23 mouse cellular contexts compared by ENCODE assay signal in genomic region chr10:128370601-128371000, GRCm38 (mm10). TPM values are rescaled to one million over a fixed set of nuclear protein-coding genes. Genes with fewer than 3 reads are reported as not detected.
DNase-seq lines count a peak whose midpoint lies in the region; ATAC-seq and TF ChIP-seq lines count a peak whose summit lies in the region.
"Had no signal": no experiment of that assay in that cellular context is flagged by ENCODE, and none has a peak within 500 bp of the region (broad histone marks: within the 10 kb centered on the region; RNA-seq: fewer than 3 reads in every experiment).

No protein-coding gene starts in this region.

- DNase-seq in heart, adult 9 months (ENCODE audit: low spot score in 2 of 2) = no peak
- DNase-seq in testis, postnatal 14 days (ENCODE audit: low spot score) = no peak
- DNase-seq in forelimb bud, embryonic 11.5 days (ENCODE audit: low read depth, low spot score) = peak; percentile 52
- no peak for DNase-seq in retina, embryonic 14.5 days (ENCODE audit: low spot score)
- DNase-seq in hindbrain, embryonic 10.5 days (ENCODE audit: low spot score) = no peak
- DNase-seq: adrenal gland, postnatal 36 days; B cell, adult 2 months; cerebellum, adult 9-10 months; heart, postnatal 4 days; layer of hippocampus, adult 9-11 months; lung, adult 2 months; lung, postnatal 4 days; retina, postnatal 1 day; right cerebral cortex, postnatal 4 days; thymus, postnatal 4 days had no signal

- no peak for TF ChIP-seq POLR2A in testis, adult 2 months (IDR thresholded peaks at IDR 0.05; ENCODE audit: control insufficient read depth, low read depth, low read length)
- no peak for TF ChIP-seq POLR2A in small intestine, adult 2 months (IDR thresholded peaks at IDR 0.05; ENCODE audit: low read depth, low read length)

- H3K36me3 ChIP-seq in heart, embryonic 13.5 days = peaks cover 3% of the 10 kb centered on the region
- no peaks in the 10 kb centered on the region for H3K36me3 ChIP-seq in testis, adult 2 months (ENCODE audit: control insufficient read depth, insufficient read depth, low read length)
- no peaks in the 10 kb centered on the region for H3K36me3 ChIP-seq in small intestine, adult 2 months (ENCODE audit: control insufficient read depth, insufficient read depth, low read length)
- peaks cover 2% of the 10 kb centered on the region; the same call in 1 of the 2 replicates for H3K36me3 ChIP-seq in hindbrain, embryonic 10.5 days
- H3K36me3 ChIP-seq: forebrain, embryonic 15.5 days; limb, embryonic 12.5 days had no signal

- no peaks in the 10 kb centered on the region for H3K9me3 ChIP-seq in heart, embryonic 13.5 days
- H3K9me3 ChIP-seq in hindbrain, embryonic 10.5 days = no peaks in the 10 kb centered on the region
- H3K9me3 ChIP-seq: embryonic facial prominence, embryonic 12.5 days; forebrain, embryonic 15.5 days; heart, embryonic 15.5 days; limb, embryonic 12.5 days; liver, embryonic 12.5 days had no signal

- H3K27me3 ChIP-seq in heart, embryonic 13.5 days (replicated peaks) = no peaks in the 10 kb centered on the region
- no peaks in the 10 kb centered on the region for H3K27me3 ChIP-seq in testis, adult 2 months (ENCODE audit: control insufficient read depth, insufficient read depth, low read length)
- no peaks in the 10 kb centered on the region for H3K27me3 ChIP-seq in small intestine, adult 2 months (ENCODE audit: control insufficient read depth, insufficient read depth, low read length)
- no peaks in the 10 kb centered on the region for H3K27me3 ChIP-seq in hindbrain, embryonic 10.5 days (ENCODE audit: insufficient read depth, poor library complexity, severe bottlenecking)
- H3K27me3 ChIP-seq: embryonic facial prominence, embryonic 12.5 days; forebrain, embryonic 15.5 days; heart, embryonic 15.5 days; limb, embryonic 12.5 days; liver, embryonic 12.5 days had no signal

- H3K27ac ChIP-seq in heart, embryonic 13.5 days (replicated peaks) = no peak overlapping the region
- H3K27ac ChIP-seq in testis, adult 2 months (ENCODE audit: control insufficient read depth, insufficient read depth, low read depth, low read length) = peak overlapping the region; percentile 14
- H3K27ac ChIP-seq in small intestine, adult 2 months (ENCODE audit: insufficient read depth, low read depth, low read length) = peak overlapping the region; percentile 73
- H3K27ac ChIP-seq in hindbrain, embryonic 10.5 days = no peak overlapping the region
- H3K27ac ChIP-seq: embryonic facial prominence, embryonic 12.5 days; heart, embryonic 15.5 days; limb, embryonic 12.5 days; liver, embryonic 12.5 days had no signal

- no peak for TF ChIP-seq CTCF in testis, adult 2 months (IDR thresholded peaks at IDR 0.05; ENCODE audit: control insufficient read depth, insufficient read depth, insufficient replicate concordance, low read depth, low read length)
- no peak for TF ChIP-seq CTCF in small intestine, adult 2 months (IDR thresholded peaks at IDR 0.05; ENCODE audit: extremely low read depth, insufficient read length, insufficient replicate concordance, low read depth, low read length)

- H3K4me1 ChIP-seq in heart, embryonic 13.5 days = peaks cover 32% of the 10 kb centered on the region
- H3K4me1 ChIP-seq in testis, adult 2 months (ENCODE audit: control insufficient read depth, insufficient read depth, low read length) = peaks cover 16% of the 10 kb centered on the region
- peaks cover 12% of the 10 kb centered on the region for H3K4me1 ChIP-seq in small intestine, adult 2 months (ENCODE audit: control insufficient read depth, insufficient read depth, insufficient read length, low read length)
- peaks cover 25% of the 10 kb centered on the region for H3K4me1 ChIP-seq in hindbrain, embryonic 10.5 days (replicated peaks)

- H3K9ac ChIP-seq in heart, embryonic 13.5 days = 0 out of 2 replicates have a peak overlapping the region, but pooled peaks have one; percentile 6
- H3K9ac ChIP-seq: embryonic facial prominence, embryonic 12.5 days; forebrain, embryonic 15.5 days; heart, embryonic 15.5 days; limb, embryonic 12.5 days; liver, embryonic 12.5 days had no signal

- ATAC-seq in heart, embryonic 13.5 days (ENCODE audit: extremely low read depth, insufficient number of reproducible peaks, low FRiP score, low TSS enrichment) = no peak
- ATAC-seq: forebrain, embryonic 15.5 days; liver, embryonic 12.5 days had no signal

- no peak overlapping the region for H3K4me2 ChIP-seq in heart, embryonic 13.5 days
- H3K4me2 ChIP-seq: embryonic facial prominence, embryonic 12.5 days; forebrain, embryonic 15.5 days; heart, embryonic 15.5 days; limb, embryonic 12.5 days; liver, embryonic 12.5 days had no signal

- H3K4me3 ChIP-seq in heart, embryonic 13.5 days = no peak overlapping the region
- H3K4me3 ChIP-seq in testis, adult 2 months (ENCODE audit: control insufficient read depth, low read depth, low read length) = no peak overlapping the region
- H3K4me3 ChIP-seq in small intestine, adult 2 months (ENCODE audit: low read depth, low read length) = no peak overlapping the region
- no peak overlapping the region for H3K4me3 ChIP-seq in hindbrain, embryonic 10.5 days
- H3K4me3 ChIP-seq: embryonic facial prominence, embryonic 12.5 days; forebrain, embryonic 15.5 days; heart, embryonic 15.5 days; limb, embryonic 12.5 days; liver, embryonic 12.5 days had no signal

- WGBS in heart, embryonic 13.5 days = 54% methylated on average over 4 of the region's 4 CpGs
- 25% methylated on average over 4 of the region's 4 CpGs for WGBS in small intestine, adult 2 months
- WGBS in hindbrain, embryonic 10.5 days = 67% methylated on average over 4 of the region's 4 CpGs

RNA-seq across cellular contexts. Expression of gene Coq10a, which starts 1.8 kb away (rescaled TPM):
- polyA plus RNA-seq in heart, embryonic 13.5 days (2015; fragmentation: Nextera tagmentation; extraction: Ambion mirVana) = 11.8 and 12.6 TPM in 2 replicates
- 21.2 TPM in 2 replicates for polyA plus RNA-seq in testis, adult 2 months (2012; rRNA removed)
- polyA plus RNA-seq in small intestine, adult 2 months (2012; rRNA removed) = 36.5 and 79.1 TPM in 2 replicates
- polyA plus RNA-seq in hindbrain, embryonic 10.5 days (2016; fragmentation: Nextera tagmentation; extraction: Ambion mirVana) = 14.5 and 21.6 TPM in 2 replicates

RNA-seq across cellular contexts. Expression of gene Ankrd52, which starts 6.3 kb away (rescaled TPM):
- polyA plus RNA-seq in heart, embryonic 13.5 days (2015; fragmentation: Nextera tagmentation; extraction: Ambion mirVana) = 8.8 and 9.4 TPM in 2 replicates
- 6.8 and 7.0 TPM in 2 replicates for polyA plus RNA-seq in testis, adult 2 months (2012; rRNA removed)
- polyA plus RNA-seq in small intestine, adult 2 months (2012; rRNA removed) = 15.3 and 22.1 TPM in 2 replicates
- polyA plus RNA-seq in hindbrain, embryonic 10.5 days (2016; fragmentation: Nextera tagmentation; extraction: Ambion mirVana) = 9.6 and 10.3 TPM in 2 replicates

RNA-seq across cellular contexts. Expression of gene Slc39a5, which starts 30.4 kb away (rescaled TPM):
- polyA plus RNA-seq in heart, embryonic 13.5 days (2015; fragmentation: Nextera tagmentation; extraction: Ambion mirVana) = 0.12 and 1.5 TPM in 2 replicates
- polyA plus RNA-seq in testis, adult 2 months (2012; rRNA removed) = 0.14 and 0.18 TPM in 2 replicates
- polyA plus RNA-seq in small intestine, adult 2 months (2012; rRNA removed) = 165 and 301 TPM in 2 replicates
- polyA plus RNA-seq in hindbrain, embryonic 10.5 days (2016; fragmentation: Nextera tagmentation; extraction: Ambion mirVana) = 0.55 TPM in 1 of 2 replicates, not detected in the other
- polyA plus RNA-seq: embryonic facial prominence, embryonic 12.5 days; limb, embryonic 12.5 days; lung, adult 2 months had no signal

RNA-seq across cellular contexts. Expression of gene Cs, which starts 33.1 kb away (rescaled TPM):
- 396 and 409 TPM in 2 replicates for polyA plus RNA-seq in heart, embryonic 13.5 days (2015; fragmentation: Nextera tagmentation; extraction: Ambion mirVana)
- polyA plus RNA-seq in testis, adult 2 months (2012; rRNA removed) = 58.8 and 59.4 TPM in 2 replicates
- polyA plus RNA-seq in small intestine, adult 2 months (2012; rRNA removed) = 233 and 588 TPM in 2 replicates
- 231 and 232 TPM in 2 replicates for polyA plus RNA-seq in hindbrain, embryonic 10.5 days (2016; fragmentation: Nextera tagmentation; extraction: Ambion mirVana)

RNA-seq across cellular contexts. Expression of gene Nabp2, which starts 40.7 kb away (rescaled TPM):
- polyA plus RNA-seq in heart, embryonic 13.5 days (2015; fragmentation: Nextera tagmentation; extraction: Ambion mirVana) = 58.0 and 63.9 TPM in 2 replicates
- polyA plus RNA-seq in testis, adult 2 months (2012; rRNA removed) = 22.5 and 27.7 TPM in 2 replicates
- polyA plus RNA-seq in small intestine, adult 2 months (2012; rRNA removed) = 21.6 and 37.8 TPM in 2 replicates
- 144 and 147 TPM in 2 replicates for polyA plus RNA-seq in hindbrain, embryonic 10.5 days (2016; fragmentation: Nextera tagmentation; extraction: Ambion mirVana)

Comparison
In these comparisons a context has a peak if more than half of its experiments do, and no peak if none do; other contexts are left out.
1. H3K27ac ChIP-seq: peak in testis, adult 2 months (single experiment) and small intestine, adult 2 months (single experiment); none in heart, embryonic 13.5 days (single experiment) and hindbrain, embryonic 10.5 days (single experiment).
2. RNA of gene Slc39a5, which starts 30.4 kb away (polyA plus RNA-seq): 165 to 301 TPM in small intestine, adult 2 months; 0.14 to 0.18 TPM in testis, adult 2 months, 0.12 to 1.5 TPM in heart, embryonic 13.5 days and 0.55 TPM in hindbrain, embryonic 10.5 days; every median in the first group is over 10 times any median in the second.